Mouse (Mus musculus) lung, postnatal 0 days (tissue): ENCODE measurements around the gene Arl5c. TPM values are rescaled to one million over a fixed set of nuclear protein-coding genes. Genes with fewer than 3 reads are reported as not detected.

Source experiments
- ATAC-seq: fragments of 200-750 bp; cut with Nextera tagmentation; 2 replicates; pipeline ENCODE4 v1.8.0; 2017; ENCODE audit warnings: moderate library complexity
- DNase-seq: peaks from one replicate; pipeline ENCODE4 v3.0.0-alpha.2; 2016; ENCODE audit warnings: low spot score
- H3K27ac ChIP-seq: fragments of 300-500 bp; sonication (generic); 2 replicates; pipeline ENCODE4 v1.5.1; 2014; ENCODE audit warnings: antibody characterized with exemption, mild to moderate bottlenecking, low read length, mixed read lengths
- H3K27me3 ChIP-seq: fragments of 300-500 bp; sonication (generic); replicated peaks from 2 replicates; pipeline ENCODE4 v1.6.1; 2014; ENCODE audit warnings: low read length, mixed read lengths; ENCODE audit not compliant: insufficient read depth
- H3K36me3 ChIP-seq: fragments of 300-500 bp; sonication (generic); 2 replicates; pipeline ENCODE4 v1.6.1; 2014; ENCODE audit warnings: low read length, mixed read lengths; ENCODE audit not compliant: insufficient read depth
- H3K4me1 ChIP-seq: fragments of 300-500 bp; sonication (generic); 2 replicates; pipeline ENCODE4 v1.6.1; 2014; ENCODE audit warnings: antibody characterized with exemption, low read depth, low read length, mixed read lengths; ENCODE audit not compliant: insufficient read depth
- H3K4me2 ChIP-seq: fragments of 300-500 bp; sonication (generic); replicated peaks from 2 replicates; pipeline ENCODE4 v1.6.1; 2014; ENCODE audit warnings: low read depth, mild to moderate bottlenecking, low read length, moderate library complexity, mixed read lengths
- H3K4me3 ChIP-seq: fragments of 300-500 bp; sonication (generic); 2 replicates; pipeline ENCODE4 v1.5.1; 2014; ENCODE audit warnings: low read depth, low read length
- H3K9ac ChIP-seq: fragments of 300-500 bp; sonication (generic); replicated peaks from 2 replicates; pipeline ENCODE4 v1.6.1; 2014; ENCODE audit warnings: low read depth, mild to moderate bottlenecking
- H3K9me3 ChIP-seq: fragments of 300-500 bp; sonication (generic); 2 replicates; pipeline ENCODE4 v1.6.1; 2016; ENCODE audit warnings: low read length, mixed read lengths
- CTCF ChIP-seq: IDR thresholded peaks from 2 replicates; pipeline ENCODE4 v1.5.1; 2016; ENCODE audit warnings: antibody characterized with exemption, mild to moderate bottlenecking
- EP300 ChIP-seq: IDR thresholded peaks from 2 replicates; pipeline ENCODE4 v1.6.1; 2016; ENCODE audit warnings: antibody characterized with exemption, mild to moderate bottlenecking, control low read depth
- WGBS: fragments of 180-500 bp; shearing (Covaris S2); extraction: QIAGEN DNeasy Blood & Tissue Kit; methylation state at CpG from one replicate; pipeline ENCODE4 v1.1.7; 2014; 5-methylcytosine and 5-hydroxymethylcytosine counted together
- polyA plus RNA-seq: library from polyadenylated mRNA; unstranded; fragments of >200 nt; fragmentation: Nextera tagmentation; extraction: Ambion mirVana; gene quantifications from 2 replicates; pipeline ENCODE4 v1.2.1, GENCODE M21; 2015

Arl5c gene
- polyA plus RNA-seq, 1 experiment from 2014 or later = 4.6 TPM

- Histone ChIP-seq H3K4me2 (no peak overlapping the region), H3K4me1 (no peaks in the 10 kb centered on the region), H3K27me3 (no peaks in the 10 kb centered on the region), H3K9me3 (no peaks in the 10 kb centered on the region), H3K36me3 (no peaks in the 10 kb centered on the region), H3K9ac (no peak overlapping the region), H3K27ac (no peak overlapping the region), H3K4me3 (no peak overlapping the region)
- 67% methylated on average over 5 of the region's 5 CpGs for WGBS
- ATAC-seq (no peak), DNase-seq (no peak)
- TF ChIP-seq EP300 = no peak
- no peak for TF ChIP-seq CTCF
These were observed 21.2 kb downstream of the Arl5c start for GRCm38 (mm10) chr11:97974746-97975145.

- TF ChIP-seq CTCF (no peak), EP300 (no peak)
- no peak for ATAC-seq
- H3K4me3 ChIP-seq = no peak overlapping the region
- no peaks in the 10 kb centered on the region for H3K36me3 ChIP-seq
- WGBS = 88% methylated on average over 5 of the region's 5 CpGs
- no peak overlapping the region for H3K27ac ChIP-seq
- DNase-seq = no peak
- no peak overlapping the region for H3K9ac ChIP-seq
- H3K27me3 ChIP-seq = no peaks in the 10 kb centered on the region
- no peak overlapping the region for H3K4me2 ChIP-seq
- H3K4me1 ChIP-seq = no peaks in the 10 kb centered on the region
- no peaks in the 10 kb centered on the region for H3K9me3 ChIP-seq
These were observed 21.8 kb downstream of the Arl5c start for GRCm38 (mm10) chr11:97974141-97974540.

- no peak overlapping the region for H3K9ac ChIP-seq
- ATAC-seq = no peak
- WGBS = 82% methylated on average over 2 of the region's 2 CpGs
- H3K4me2 ChIP-seq = no peak overlapping the region
- H3K9me3 ChIP-seq = no peaks in the 10 kb centered on the region
- DNase-seq = no peak
- H3K4me1 ChIP-seq = no peaks in the 10 kb centered on the region
- no peaks in the 10 kb centered on the region for H3K36me3 ChIP-seq
- H3K4me3 ChIP-seq = no peak overlapping the region
- no peak overlapping the region for H3K27ac ChIP-seq
- TF ChIP-seq EP300 (no peak), CTCF (peak; percentile 32; the same call in 1 of the 2 replicates)
- H3K27me3 ChIP-seq = no peaks in the 10 kb centered on the region
These were observed 23.5 kb downstream of the Arl5c start for GRCm38 (mm10) chr11:97972434-97972833.

GRCm38 (mm10) chr11:97971232-97971631 is 24.7 kb downstream of the Arl5c start:
- WGBS = 20% methylated on average over 7 of the region's 7 CpGs

GRCm38 (mm10) chr11:97970771-97971170 is 25.2 kb downstream of the Arl5c start:
- TF ChIP-seq EP300 = no peak
- no peak for TF ChIP-seq CTCF
- Histone ChIP-seq H3K27ac (no peak overlapping the region), H3K27me3 (no peaks in the 10 kb centered on the region), H3K9me3 (no peaks in the 10 kb centered on the region), H3K9ac (no peak overlapping the region), H3K36me3 (no peaks in the 10 kb centered on the region), H3K4me2 (peak overlapping the region; percentile 12; the same call in 1 of the 2 replicates), H3K4me1 (no peaks in the 10 kb centered on the region), H3K4me3 (no peak overlapping the region)
- ATAC-seq (peak; percentile 32), DNase-seq (no peak)
- 71% methylated on average over 7 of the region's 7 CpGs for WGBS

More at GRCm38 (mm10) chr11:97971232-97971631, 24.7 kb downstream of the Arl5c start:
- H3K9me3 ChIP-seq = no peaks in the 10 kb centered on the region
- no peaks in the 10 kb centered on the region for H3K4me1 ChIP-seq
- H3K4me2 ChIP-seq = peak overlapping the region; percentile 12; the same call in 1 of the 2 replicates
- DNase-seq = peak; percentile 83
- H3K9ac ChIP-seq = no peak overlapping the region
- TF ChIP-seq EP300 (no peak), CTCF (no peak)
- no peak overlapping the region for H3K4me3 ChIP-seq
- H3K27me3 ChIP-seq = no peaks in the 10 kb centered on the region
- H3K36me3 ChIP-seq = no peaks in the 10 kb centered on the region
- peak; percentile 73 for ATAC-seq
- no peak overlapping the region for H3K27ac ChIP-seq

- no peaks in the 10 kb centered on the region for H3K9me3 ChIP-seq
- no peaks in the 10 kb centered on the region for H3K36me3 ChIP-seq
- no peak overlapping the region for H3K4me3 ChIP-seq
- WGBS = 49% methylated on average over 5 of the region's 5 CpGs
- ATAC-seq (no peak), DNase-seq (no peak)
- H3K4me1 ChIP-seq = no peaks in the 10 kb centered on the region
- no peak overlapping the region for H3K27ac ChIP-seq
- no peak overlapping the region for H3K9ac ChIP-seq
- TF ChIP-seq CTCF (no peak), EP300 (no peak)
- H3K27me3 ChIP-seq = no peaks in the 10 kb centered on the region
- no peak overlapping the region for H3K4me2 ChIP-seq
These were observed 27.6 kb downstream of the Arl5c start for GRCm38 (mm10) chr11:97968385-97968784.

GRCm38 (mm10) chr11:97967114-97967513 is 28.9 kb downstream of the Arl5c start:
- Histone ChIP-seq H3K27me3 (no peaks in the 10 kb centered on the region), H3K9ac (no peak overlapping the region), H3K4me3 (no peak overlapping the region), H3K27ac (no peak overlapping the region), H3K9me3 (no peaks in the 10 kb centered on the region), H3K4me1 (no peaks in the 10 kb centered on the region), H3K4me2 (no peak overlapping the region), H3K36me3 (no peaks in the 10 kb centered on the region)
- WGBS = 39% methylated on average over 2 of the region's 2 CpGs
- DNase-seq (no peak), ATAC-seq (no peak)
- no peak for TF ChIP-seq EP300
- TF ChIP-seq CTCF = no peak
